Mouse (Mus musculus): ENCODE data around the gene Acsl3. TPM values are rescaled to one million over a fixed set of nuclear protein-coding genes. Genes with fewer than 3 reads are reported as not detected.

Acsl3 gene
- 10.0 and 10.5 TPM in 2 replicates for polyA plus RNA-seq (2012; rRNA removed)

GRCm38 (mm10) chr1:78657671-78658440, at the start of gene Acsl3, which contains the start of gene Utp14b:
Gene Acsl3, plus strand, starts transcription at chr1:78657825.
Gene Utp14b, plus strand, starts transcription at chr1:78658038.

Other genes with a start within 250 kb of the Acsl3 start
- 44.0 and 45.4 TPM in 2 replicates for gene Farsb, start 168.9 kb upstream of the Acsl3 start, polyA plus RNA-seq (2012; rRNA removed)
- not detected in 2 replicates for gene Mogat1, start 146.8 kb upstream of the Acsl3 start, polyA plus RNA-seq (2012; rRNA removed)
- gene BC035947, start 145.7 kb upstream of the Acsl3 start, polyA plus RNA-seq (2012; rRNA removed), result not detected in 2 replicates
- 1.5 and 1.6 TPM in 2 replicates for gene Utp14b, start 213 bp downstream of the Acsl3 start, polyA plus RNA-seq (2012; rRNA removed)
- gene Kcne4, start 158.9 kb downstream of the Acsl3 start, polyA plus RNA-seq (2012; rRNA removed), result 0.03 and 0.10 TPM in 2 replicates

All from liver, embryonic 14 days (tissue).